Mouse (Mus musculus) limb, embryonic 10.5 days (tissue): ENCODE results near the gene Ctdsp2. TPM values are rescaled to one million over a fixed set of nuclear protein-coding genes. Genes with fewer than 3 reads are reported as not detected.

Source experiments
- DNase-seq: peaks from one replicate; pipeline ENCODE4 v3.0.0-alpha.2; 2017; ENCODE audit warnings: low spot score
- H3K27ac ChIP-seq: fragments of 300-500 bp; sonication (generic); 2 replicates; pipeline ENCODE4 v1.5.1; 2016; ENCODE audit warnings: mild to moderate bottlenecking
- H3K27me3 ChIP-seq: fragments of 300-500 bp; sonication (generic); 2 replicates; pipeline ENCODE4 v1.6.1; 2016; ENCODE audit warnings: low read depth, mild to moderate bottlenecking; ENCODE audit not compliant: poor library complexity, severe bottlenecking
- H3K36me3 ChIP-seq: fragments of 300-500 bp; sonication (generic); 2 replicates; pipeline ENCODE4 v1.6.1; 2016; ENCODE audit warnings: mild to moderate bottlenecking, moderate library complexity
- H3K4me1 ChIP-seq: fragments of 300-500 bp; sonication (generic); 2 replicates; pipeline ENCODE4 v1.6.1; 2016
- H3K4me3 ChIP-seq: fragments of 300-500 bp; sonication (generic); 2 replicates; pipeline ENCODE4 v1.5.1; 2016; ENCODE audit warnings: mild to moderate bottlenecking, moderate library complexity
- H3K9me3 ChIP-seq: fragments of 300-500 bp; sonication (generic); replicated peaks from 2 replicates; pipeline ENCODE4 v1.6.1; 2016; ENCODE audit warnings: mild to moderate bottlenecking
- WGBS: fragments of 180-500 bp; shearing (Covaris S2); methylation state at CpG from one replicate; pipeline ENCODE4 v1.1.7; 2016; 5-methylcytosine and 5-hydroxymethylcytosine counted together
- microRNA counts: library from miRNA; unstranded; fragments of <30 nt; microRNA quantifications from one replicate; lab custom pipeline; 2017
- microRNA-seq: library from miRNA; unstranded; fragments of <30 nt; microRNA quantifications from one replicate; pipeline ENCODE4, GENCODE M21; 2017
- polyA plus RNA-seq: library from polyadenylated mRNA; unstranded; fragments of >200 nt; fragmentation: Nextera tagmentation; extraction: Ambion mirVana; gene quantifications from 2 replicates; pipeline ENCODE4 v1.2.1, GENCODE M21; 2016

The Ctdsp2 gene
- polyA plus RNA-seq, 1 experiment from 2014 or later, result 59.0 TPM

GRCm38 (mm10) chr10:127043187-127043586 lies 64.7 kb downstream of the Ctdsp2 start:
- peaks cover 26% of the 10 kb centered on the region for H3K4me1 ChIP-seq
- WGBS, result 90% methylated on average over 6 of the region's 6 CpGs
- H3K36me3 ChIP-seq, result peaks cover 40% of the 10 kb centered on the region
- H3K27ac ChIP-seq, result no peak overlapping the region
- H3K27me3 ChIP-seq, result peaks cover 36% of the 10 kb centered on the region
- H3K4me3 ChIP-seq, result peak overlapping the region; percentile 83; the same call in 1 of the 2 replicates
- no peaks in the 10 kb centered on the region for H3K9me3 ChIP-seq
- no peak for DNase-seq

GRCm38 (mm10) chr10:127047954-127048353 lies 69.4 kb downstream of the Ctdsp2 start, which contains the start of gene Cyp27b1:
Gene Cyp27b1 (plus strand): TSS chr10:127048250.
- H3K4me1 ChIP-seq, result peaks cover 33% of the 10 kb centered on the region
- H3K9me3 ChIP-seq, result no peaks in the 10 kb centered on the region
- H3K4me3 ChIP-seq, result peak within 1 kb of the TSS; percentile 14; the same call in 1 of the 2 replicates
- no peak within 1 kb of the TSS for H3K27ac ChIP-seq
- H3K36me3 ChIP-seq, result peaks cover 39% of the 10 kb centered on the region
- DNase-seq, result no peak
- H3K27me3 ChIP-seq, result peaks cover 64% of the 10 kb centered on the region
- 31% methylated on average over 5 of the region's 5 CpGs for WGBS

- 4% methylated on average over 35 of the region's 35 CpGs for WGBS
- Histone ChIP-seq H3K4me3 (peak overlapping the region; percentile 14; the same call in 1 of the 2 replicates), H3K27ac (no peak overlapping the region), H3K36me3 (peaks cover 31% of the 10 kb centered on the region), H3K4me1 (peaks cover 28% of the 10 kb centered on the region), H3K27me3 (peaks cover 68% of the 10 kb centered on the region), H3K9me3 (no peaks in the 10 kb centered on the region)
- DNase-seq, result no peak
Observed at GRCm38 (mm10) chr10:127048608-127049394, 70.3 kb downstream of the Ctdsp2 start.

MicroRNAs within 50 kb of the gene (microRNA counts, 519-probe panel; counts per million panel counts)
- microRNA mmu-miR-26a (lab: Ali Mortazavi, UCI), result 684 counts per million, percentile 72 among the panel's probes with 10 or more counts
- 684 counts per million, percentile 72 among the panel's probes with 10 or more counts for microRNA mmu-miR-546 (lab: Ali Mortazavi, UCI)

Small RNA genes within 50 kb of the gene (microRNA-seq; reads per million reads assigned to microRNA genes)
- 31.9 reads per million, percentile 35 among the genes with 10 or more reads in this experiment for gene Mir26a-2
- not detected for gene Mir546

Other genes with a start within 250 kb of the Ctdsp2 start
- gene Atp23, start 77.4 kb upstream of the Ctdsp2 start, polyA plus RNA-seq, result 19.3 and 23.6 TPM in 2 replicates
- 0.05 and 0.06 TPM in 2 replicates for gene Avil, start 22.0 kb downstream of the Ctdsp2 start, polyA plus RNA-seq
- 109 and 114 TPM in 2 replicates for gene Tsfm, start 52.1 kb downstream of the Ctdsp2 start, polyA plus RNA-seq
- gene Mettl1, start 62.7 kb downstream of the Ctdsp2 start, polyA plus RNA-seq, result 60.2 and 64.6 TPM in 2 replicates
- 0.33 and 0.34 TPM in 2 replicates for gene Eef1akmt3, start 62.8 kb downstream of the Ctdsp2 start, polyA plus RNA-seq
- 0.11 and 0.24 TPM in 2 replicates for gene Cyp27b1, start 69.5 kb downstream of the Ctdsp2 start, polyA plus RNA-seq
- 0.33 and 0.79 TPM in 2 replicates for gene March9, start 81.5 kb downstream of the Ctdsp2 start, polyA plus RNA-seq
- gene Cdk4, start 84.8 kb downstream of the Ctdsp2 start, polyA plus RNA-seq, result 3,142 and 3,162 TPM in 2 replicates
- gene Tspan31, start 91.5 kb downstream of the Ctdsp2 start, polyA plus RNA-seq, result 169 and 181 TPM in 2 replicates
- gene Agap2, start 96.6 kb downstream of the Ctdsp2 start, polyA plus RNA-seq, result 0.03 TPM in 1 of 2 replicates, not detected in the other
- 41.3 and 49.7 TPM in 2 replicates for gene Os9, start 142.4 kb downstream of the Ctdsp2 start, polyA plus RNA-seq
- 2.8 and 3.4 TPM in 2 replicates for gene B4galnt1, start 186.5 kb downstream of the Ctdsp2 start, polyA plus RNA-seq
- gene Slc26a10, start 201.9 kb downstream of the Ctdsp2 start, polyA plus RNA-seq, result 3.4 and 4.1 TPM in 2 replicates
- gene Arhgef25, start 211.4 kb downstream of the Ctdsp2 start, polyA plus RNA-seq, result 25.8 and 36.3 TPM in 2 replicates
- gene Dtx3, start 217.0 kb downstream of the Ctdsp2 start, polyA plus RNA-seq, result 91.4 and 122 TPM in 2 replicates
- gene Pip4k2c, start 232.9 kb downstream of the Ctdsp2 start, polyA plus RNA-seq, result 25.0 and 27.8 TPM in 2 replicates